Mouse (Mus musculus) midbrain, embryonic 10.5 days (tissue): ENCODE measurements around the gene Plxnd1. TPM values are rescaled to one million over a fixed set of nuclear protein-coding genes. Genes with fewer than 3 reads are reported as not detected.

Experiments used
- DNase-seq: peaks from one replicate; pipeline ENCODE4 v3.0.0-alpha.2; 2017; ENCODE audit warnings: low spot score
- H3K27ac ChIP-seq: fragments of 300-500 bp; sonication (generic); replicated peaks from 2 replicates; pipeline ENCODE4 v1.5.1; 2016; ENCODE audit warnings: mild to moderate bottlenecking
- H3K27me3 ChIP-seq: fragments of 300-500 bp; sonication (generic); 2 replicates; pipeline ENCODE4 v1.6.1; 2016; ENCODE audit warnings: low read depth, mild to moderate bottlenecking; ENCODE audit not compliant: poor library complexity, severe bottlenecking
- H3K36me3 ChIP-seq: fragments of 300-500 bp; sonication (generic); 2 replicates; pipeline ENCODE4 v1.6.1; 2016; ENCODE audit warnings: mild to moderate bottlenecking, moderate library complexity
- H3K4me1 ChIP-seq: fragments of 300-500 bp; sonication (generic); 2 replicates; pipeline ENCODE4 v1.6.1; 2016
- H3K4me3 ChIP-seq: fragments of 300-500 bp; sonication (generic); 2 replicates; pipeline ENCODE4 v1.5.1; 2016; ENCODE audit warnings: mild to moderate bottlenecking, moderate library complexity
- H3K9me3 ChIP-seq: fragments of 300-500 bp; sonication (generic); replicated peaks from 2 replicates; pipeline ENCODE4 v1.6.1; 2016; ENCODE audit warnings: mild to moderate bottlenecking
- WGBS: fragments of 180-500 bp; shearing (Covaris S2); methylation state at CpG from one replicate; pipeline ENCODE4 v1.1.7; 2016; 5-methylcytosine and 5-hydroxymethylcytosine counted together
- polyA plus RNA-seq: library from polyadenylated mRNA; unstranded; fragments of >200 nt; fragmentation: Nextera tagmentation; extraction: Ambion mirVana; gene quantifications from 2 replicates; pipeline ENCODE4 v1.2.1, GENCODE M21; 2016

Gene Plxnd1
- 18.1 and 18.9 TPM in 2 replicates for polyA plus RNA-seq

GRCm38 (mm10) chr6:115994877-115995520 lies at the start of gene Plxnd1:
Gene Plxnd1 (minus strand): TSS chr6:115995005.
- peak within 1 kb of the TSS; percentile 65 for H3K27ac ChIP-seq
- DNase-seq: peak; percentile 91
- no peaks in the 10 kb centered on the region for H3K9me3 ChIP-seq
- no peaks in the 10 kb centered on the region for H3K36me3 ChIP-seq
- H3K27me3 ChIP-seq: peaks cover 76% of the 10 kb centered on the region
- WGBS: 3% methylated on average over 45 of the region's 51 CpGs
- peak within 1 kb of the TSS; percentile 63 for H3K4me3 ChIP-seq
- peaks cover 69% of the 10 kb centered on the region for H3K4me1 ChIP-seq

- WGBS: 77% methylated on average over 2 of the region's 2 CpGs
- no peak for DNase-seq
Measured at GRCm38 (mm10) chr6:116044039-116044438, 49.2 kb upstream of the Plxnd1 start.

GRCm38 (mm10) chr6:116038222-116038621 lies 43.4 kb upstream of the Plxnd1 start:
- H3K4me3 ChIP-seq: no peak overlapping the region
- WGBS: 90% methylated on average over 2 of the region's 2 CpGs
- no peak overlapping the region for H3K27ac ChIP-seq
- peaks cover 3% of the 10 kb centered on the region for H3K9me3 ChIP-seq
- H3K27me3 ChIP-seq: no peaks in the 10 kb centered on the region
- H3K36me3 ChIP-seq: peaks cover 8% of the 10 kb centered on the region
- peaks cover 11% of the 10 kb centered on the region for H3K4me1 ChIP-seq
- DNase-seq: no peak

More at GRCm38 (mm10) chr6:116044039-116044438, 49.2 kb upstream of the Plxnd1 start:
- H3K36me3 ChIP-seq: peaks cover 11% of the 10 kb centered on the region
- H3K27me3 ChIP-seq: no peaks in the 10 kb centered on the region
- peaks cover 3% of the 10 kb centered on the region for H3K9me3 ChIP-seq
- peaks cover 28% of the 10 kb centered on the region for H3K4me1 ChIP-seq
- no peak overlapping the region for H3K27ac ChIP-seq
- no peak overlapping the region for H3K4me3 ChIP-seq

- H3K27me3 ChIP-seq: no peaks in the 10 kb centered on the region
- peaks cover 10% of the 10 kb centered on the region for H3K4me1 ChIP-seq
- WGBS: 89% methylated on average over 5 of the region's 5 CpGs
- H3K36me3 ChIP-seq: no peaks in the 10 kb centered on the region
- no peak overlapping the region for H3K4me3 ChIP-seq
- H3K27ac ChIP-seq: no peak overlapping the region
- DNase-seq: no peak
- H3K9me3 ChIP-seq: no peaks in the 10 kb centered on the region
Measured at GRCm38 (mm10) chr6:116037281-116037831, 42.6 kb upstream of the Plxnd1 start.

- Histone ChIP-seq H3K27ac (no peak overlapping the region), H3K36me3 (no peaks in the 10 kb centered on the region), H3K9me3 (no peaks in the 10 kb centered on the region), H3K4me1 (peaks cover 10% of the 10 kb centered on the region), H3K4me3 (no peak overlapping the region), H3K27me3 (no peaks in the 10 kb centered on the region)
- no peak for DNase-seq
- 93% methylated on average over 2 of the region's 2 CpGs for WGBS
Measured at GRCm38 (mm10) chr6:116036555-116036954, 41.8 kb upstream of the Plxnd1 start.

GRCm38 (mm10) chr6:116031052-116031451 lies 36.2 kb upstream of the Plxnd1 start:
- H3K4me1 ChIP-seq: no peaks in the 10 kb centered on the region
- WGBS: 92% methylated on average over 5 of the region's 5 CpGs
- H3K27me3 ChIP-seq: no peaks in the 10 kb centered on the region
- H3K36me3 ChIP-seq: 0 out of 2 replicates have a peak, but pooled peaks cover 5% of the 10 kb centered on the region
- no peak for DNase-seq
- no peak overlapping the region for H3K27ac ChIP-seq
- no peak overlapping the region for H3K4me3 ChIP-seq
- no peaks in the 10 kb centered on the region for H3K9me3 ChIP-seq

GRCm38 (mm10) chr6:116024666-116025065 lies 29.9 kb upstream of the Plxnd1 start:
- no peak for DNase-seq
- 90% methylated on average over 4 of the region's 4 CpGs for WGBS
- Histone ChIP-seq H3K9me3 (peaks cover 9% of the 10 kb centered on the region), H3K36me3 (peaks cover 47% of the 10 kb centered on the region), H3K27ac (no peak overlapping the region), H3K4me3 (no peak overlapping the region), H3K27me3 (no peaks in the 10 kb centered on the region), H3K4me1 (no peaks in the 10 kb centered on the region)

GRCm38 (mm10) chr6:116021961-116022485 lies 27.2 kb upstream of the Plxnd1 start:
- Histone ChIP-seq H3K27ac (no peak overlapping the region), H3K4me3 (no peak overlapping the region), H3K9me3 (peaks cover 9% of the 10 kb centered on the region), H3K36me3 (peaks cover 43% of the 10 kb centered on the region), H3K27me3 (no peaks in the 10 kb centered on the region), H3K4me1 (no peaks in the 10 kb centered on the region)
- 86% methylated on average over 9 of the region's 9 CpGs for WGBS
- DNase-seq: no peak

GRCm38 (mm10) chr6:116015902-116016301 lies 21.1 kb upstream of the Plxnd1 start:
- DNase-seq: no peak
- Histone ChIP-seq H3K27ac (no peak overlapping the region), H3K4me3 (no peak overlapping the region), H3K9me3 (no peaks in the 10 kb centered on the region), H3K4me1 (peaks cover 7% of the 10 kb centered on the region), H3K27me3 (no peaks in the 10 kb centered on the region), H3K36me3 (peaks cover 8% of the 10 kb centered on the region)
- 96% methylated on average over 3 of the region's 3 CpGs for WGBS

- no peak overlapping the region for H3K27ac ChIP-seq
Measured at GRCm38 (mm10) chr6:116014111-116014510, 19.3 kb upstream of the Plxnd1 start.

GRCm38 (mm10) chr6:116013687-116014086 lies 18.9 kb upstream of the Plxnd1 start:
- no peak for DNase-seq
- WGBS: 75% methylated on average over 3 of the region's 3 CpGs
- Histone ChIP-seq H3K36me3 (no peaks in the 10 kb centered on the region), H3K27me3 (no peaks in the 10 kb centered on the region), H3K9me3 (no peaks in the 10 kb centered on the region), H3K4me1 (peaks cover 7% of the 10 kb centered on the region), H3K4me3 (no peak overlapping the region), H3K27ac (no peak overlapping the region)

More at GRCm38 (mm10) chr6:116014111-116014510, 19.3 kb upstream of the Plxnd1 start:
- WGBS: 89% methylated on average over 6 of the region's 6 CpGs
- no peaks in the 10 kb centered on the region for H3K36me3 ChIP-seq
- H3K9me3 ChIP-seq: no peaks in the 10 kb centered on the region
- H3K4me3 ChIP-seq: no peak overlapping the region
- H3K4me1 ChIP-seq: peaks cover 7% of the 10 kb centered on the region
- DNase-seq: no peak
- H3K27me3 ChIP-seq: no peaks in the 10 kb centered on the region

- peak; percentile 79 for DNase-seq
- Histone ChIP-seq H3K27ac (no peak overlapping the region), H3K36me3 (no peaks in the 10 kb centered on the region), H3K27me3 (peaks cover 14% of the 10 kb centered on the region; the same call in 1 of the 2 replicates), H3K9me3 (no peaks in the 10 kb centered on the region), H3K4me1 (peaks cover 29% of the 10 kb centered on the region), H3K4me3 (no peak overlapping the region)
- 6% methylated on average over 6 of the region's 6 CpGs for WGBS
Measured at GRCm38 (mm10) chr6:116010541-116010940, 15.7 kb upstream of the Plxnd1 start.

GRCm38 (mm10) chr6:116009426-116009825 lies 14.6 kb upstream of the Plxnd1 start:
- DNase-seq: no peak
- Histone ChIP-seq H3K9me3 (no peaks in the 10 kb centered on the region), H3K27me3 (peaks cover 14% of the 10 kb centered on the region; the same call in 1 of the 2 replicates), H3K4me3 (no peak overlapping the region), H3K36me3 (no peaks in the 10 kb centered on the region), H3K4me1 (peaks cover 34% of the 10 kb centered on the region), H3K27ac (no peak overlapping the region)
- WGBS: 51% methylated on average over 12 of the region's 12 CpGs
